Mouse (Mus musculus) embryonic facial prominence, embryonic 15.5 days (tissue): ENCODE data around the gene Abcc4. TPM values are rescaled to one million over a fixed set of nuclear protein-coding genes. Genes with fewer than 3 reads are reported as not detected.
A peak's percentile ranks its signal among the peaks of the same experiment; 100 is the strongest.

Source experiments
- ATAC-seq: fragments of 200-750 bp; cut with Nextera tagmentation; 2 replicates; pipeline ENCODE4 v1.8.0; 2017; ENCODE audit warnings: low read depth, moderate TSS enrichment; ENCODE audit not compliant: insufficient number of reproducible peaks, low FRiP score, low TSS enrichment
- H3K27ac ChIP-seq: fragments of 300-500 bp; sonication (generic); replicated peaks from 2 replicates; pipeline ENCODE4 v1.5.1; 2015; ENCODE audit warnings: mild to moderate bottlenecking, inconsistent platforms
- H3K27me3 ChIP-seq: fragments of 300-500 bp; sonication (generic); 2 replicates; pipeline ENCODE4 v1.6.1; 2015; ENCODE audit warnings: inconsistent platforms
- H3K36me3 ChIP-seq: fragments of 300-500 bp; sonication (generic); 2 replicates; pipeline ENCODE4 v1.6.1; 2015; ENCODE audit warnings: mild to moderate bottlenecking, inconsistent platforms
- H3K4me1 ChIP-seq: fragments of 300-500 bp; sonication (generic); 2 replicates; pipeline ENCODE4 v1.6.1; 2015; ENCODE audit warnings: inconsistent platforms
- H3K4me2 ChIP-seq: fragments of 300-500 bp; sonication (generic); replicated peaks from 2 replicates; pipeline ENCODE4 v1.6.1; 2015; ENCODE audit warnings: mild to moderate bottlenecking, inconsistent platforms
- H3K4me3 ChIP-seq: fragments of 300-500 bp; sonication (generic); replicated peaks from 2 replicates; pipeline ENCODE4 v1.5.1; 2015; ENCODE audit warnings: mild to moderate bottlenecking, inconsistent platforms
- H3K9ac ChIP-seq: fragments of 300-500 bp; sonication (generic); 2 replicates; pipeline ENCODE4 v1.6.1; 2015; ENCODE audit warnings: inconsistent platforms
- H3K9me3 ChIP-seq: fragments of 300-500 bp; sonication (generic); replicated peaks from 2 replicates; pipeline ENCODE4 v1.6.1; 2016; ENCODE audit warnings: inconsistent platforms
- WGBS: fragments of 180-500 bp; shearing (Covaris S2); methylation state at CpG from one replicate; pipeline ENCODE4 v1.1.7; 2015; 5-methylcytosine and 5-hydroxymethylcytosine counted together
- polyA plus RNA-seq: library from polyadenylated mRNA; unstranded; fragments of >200 nt; fragmentation: Nextera tagmentation; extraction: Ambion mirVana; gene quantifications from 2 replicates; pipeline ENCODE4 v1.2.1, GENCODE M21; 2015

The Abcc4 gene
- polyA plus RNA-seq, 1 experiment from 2014 or later: 4.3 TPM

- Histone ChIP-seq H3K4me1 (no peaks in the 10 kb centered on the region), H3K27me3 (no peaks in the 10 kb centered on the region), H3K4me3 (no peak overlapping the region), H3K4me2 (no peak overlapping the region), H3K36me3 (no peaks in the 10 kb centered on the region), H3K9me3 (no peaks in the 10 kb centered on the region), H3K9ac (no peak overlapping the region), H3K27ac (no peak overlapping the region)
- WGBS: 93% methylated on average over 2 of the region's 2 CpGs
- ATAC-seq: no peak
Observed at GRCm38 (mm10) chr14:118604903-118605302, 101.1 kb downstream of the Abcc4 start.

DNA sequence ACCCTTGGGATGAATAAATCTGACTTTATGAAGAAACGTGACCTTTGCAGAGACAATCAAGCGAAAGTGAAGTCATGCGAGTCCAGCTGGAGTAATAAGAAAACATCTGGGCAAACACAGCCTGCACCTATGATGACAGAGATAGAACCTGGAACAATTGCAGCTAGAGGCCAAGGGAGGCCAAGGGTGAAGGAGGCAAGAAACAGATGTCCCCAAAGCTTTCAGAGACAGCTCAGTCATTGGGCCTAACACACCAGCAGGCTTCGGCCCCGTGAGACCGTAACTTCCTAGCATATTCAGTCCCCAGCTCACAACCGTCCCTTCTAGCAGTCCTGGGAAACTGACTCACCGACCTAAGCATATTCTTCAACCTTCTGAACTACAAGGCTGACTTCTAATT lies 104.0 kb downstream of the Abcc4 start:
- Histone ChIP-seq H3K9me3 (no peaks in the 10 kb centered on the region), H3K4me3 (no peak overlapping the region), H3K27me3 (no peaks in the 10 kb centered on the region), H3K4me2 (no peak overlapping the region), H3K36me3 (no peaks in the 10 kb centered on the region), H3K4me1 (no peaks in the 10 kb centered on the region), H3K9ac (no peak overlapping the region), H3K27ac (no peak overlapping the region)
- WGBS: 72% methylated on average over 8 of the region's 8 CpGs
- no peak for ATAC-seq

DNA sequence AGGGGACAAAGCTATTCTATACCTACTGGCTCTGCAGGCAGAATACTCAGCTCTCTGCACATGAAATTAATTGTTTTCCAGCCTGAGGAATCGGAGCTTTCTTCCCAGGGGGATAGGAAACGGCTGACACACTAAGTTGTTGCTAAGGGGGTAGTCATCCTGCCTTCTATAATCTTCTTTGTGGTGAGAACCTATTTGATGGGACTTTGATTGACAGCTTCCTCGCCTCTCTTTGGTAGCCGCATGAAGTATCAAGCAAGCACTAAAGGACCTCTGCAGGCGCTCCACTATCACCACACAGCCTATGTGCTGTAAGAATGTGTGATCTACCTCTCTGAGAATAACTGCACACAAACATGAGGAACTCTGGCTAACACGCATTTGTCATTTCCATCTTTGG lies 105.3 kb downstream of the Abcc4 start:
- Histone ChIP-seq H3K4me3 (no peak overlapping the region), H3K9me3 (no peaks in the 10 kb centered on the region), H3K4me2 (no peak overlapping the region), H3K36me3 (no peaks in the 10 kb centered on the region), H3K9ac (no peak overlapping the region), H3K4me1 (no peaks in the 10 kb centered on the region), H3K27ac (no peak overlapping the region), H3K27me3 (no peaks in the 10 kb centered on the region)
- no peak for ATAC-seq
- 55% methylated on average over 6 of the region's 6 CpGs for WGBS

DNA sequence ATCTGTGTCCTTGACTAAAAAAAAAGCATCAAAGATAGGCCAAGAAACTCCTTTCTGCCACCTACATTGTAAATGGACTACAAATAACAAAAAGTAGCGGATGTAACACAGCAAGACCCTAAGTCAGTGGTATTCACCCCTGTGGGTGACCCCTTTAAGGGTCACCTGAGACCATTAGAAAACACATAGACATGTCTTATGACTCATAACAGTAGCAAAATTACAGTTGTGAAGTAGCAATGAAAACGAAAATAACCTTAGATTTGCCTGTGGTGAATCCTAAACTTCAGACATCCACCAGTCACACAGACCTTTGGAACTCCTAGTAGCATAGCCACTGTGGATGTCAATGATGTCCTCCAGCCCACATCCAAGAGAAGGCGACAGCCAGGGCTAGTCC lies 107.3 kb downstream of the Abcc4 start:
- WGBS: 90% methylated on average over 3 of the region's 3 CpGs
- Histone ChIP-seq H3K4me2 (no peak overlapping the region), H3K27me3 (no peaks in the 10 kb centered on the region), H3K36me3 (no peaks in the 10 kb centered on the region), H3K27ac (no peak overlapping the region), H3K4me1 (no peaks in the 10 kb centered on the region), H3K9ac (no peak overlapping the region), H3K9me3 (no peaks in the 10 kb centered on the region), H3K4me3 (no peak overlapping the region)
- ATAC-seq: no peak

GRCm38 (mm10) chr14:118594463-118594862 lies 111.6 kb downstream of the Abcc4 start:
- no peak overlapping the region for H3K27ac ChIP-seq
- WGBS: 84% methylated on average over 13 of the region's 13 CpGs
- ATAC-seq: no peak

DNA sequence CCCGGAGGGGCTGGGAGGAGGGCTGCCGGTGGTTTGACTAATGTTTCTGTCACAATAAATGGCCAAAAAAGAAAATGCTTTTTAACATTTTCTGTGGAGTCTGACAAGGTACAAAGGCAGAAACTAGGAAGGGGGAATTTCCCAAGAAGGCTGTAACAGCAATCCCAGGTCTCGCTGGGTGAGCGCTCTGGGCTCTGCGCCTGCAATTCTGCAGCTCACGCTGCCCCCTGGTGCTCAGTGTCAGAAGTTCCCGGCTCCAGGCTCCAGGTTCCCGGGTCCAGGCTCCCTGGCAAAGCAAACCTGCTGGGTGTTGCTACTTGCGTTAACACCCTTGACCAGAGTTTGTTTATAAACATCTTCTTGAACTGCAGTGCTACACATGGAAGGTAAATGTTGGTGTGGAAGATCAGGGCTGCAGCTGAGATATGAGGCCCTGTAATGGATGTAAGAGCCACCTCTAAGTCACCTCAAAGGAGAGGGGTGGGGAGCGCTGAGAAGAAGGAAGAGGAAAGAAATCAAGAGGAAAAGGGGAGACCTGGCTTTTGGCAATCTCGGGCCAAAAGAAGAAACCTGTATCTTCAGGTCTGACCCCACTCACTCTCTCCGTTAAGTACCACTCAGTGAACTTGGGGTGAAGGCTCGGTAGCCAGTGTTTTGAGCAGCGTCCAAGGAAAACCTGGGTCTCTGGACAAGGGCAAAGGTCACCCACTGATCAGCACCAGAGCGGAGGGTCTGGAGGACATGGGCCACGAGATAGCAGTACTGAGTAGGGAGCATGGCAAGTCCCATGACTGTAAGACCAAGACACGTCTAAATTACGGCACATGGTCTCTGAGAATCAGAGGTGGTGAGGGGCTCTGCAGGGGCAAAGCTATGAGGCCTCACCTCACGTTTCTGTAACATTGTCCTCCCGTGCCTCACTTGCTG lies 114.3 kb downstream of the Abcc4 start:
- no peak overlapping the region for H3K4me3 ChIP-seq
- no peak overlapping the region for H3K4me2 ChIP-seq
- no peaks in the 10 kb centered on the region for H3K36me3 ChIP-seq
- no peaks in the 10 kb centered on the region for H3K4me1 ChIP-seq
- peaks cover 3% of the 10 kb centered on the region; the same call in 1 of the 2 replicates for H3K27me3 ChIP-seq
- WGBS: 46% methylated on average over 20 of the region's 20 CpGs
- H3K9ac ChIP-seq: no peak overlapping the region
- ATAC-seq: peak; percentile 74; the same call in 1 of the 2 replicates
- no peaks in the 10 kb centered on the region for H3K9me3 ChIP-seq
- H3K27ac ChIP-seq: no peak overlapping the region

More at GRCm38 (mm10) chr14:118594463-118594862, 111.6 kb downstream of the Abcc4 start:
- Histone ChIP-seq H3K9me3 (no peaks in the 10 kb centered on the region), H3K4me2 (no peak overlapping the region), H3K9ac (no peak overlapping the region), H3K36me3 (no peaks in the 10 kb centered on the region), H3K4me3 (no peak overlapping the region), H3K27me3 (peaks cover 3% of the 10 kb centered on the region; the same call in 1 of the 2 replicates), H3K4me1 (no peaks in the 10 kb centered on the region)

- no peak overlapping the region for H3K9ac ChIP-seq
- no peaks in the 10 kb centered on the region for H3K36me3 ChIP-seq
- H3K27me3 ChIP-seq: no peaks in the 10 kb centered on the region
- no peak for ATAC-seq
- H3K27ac ChIP-seq: no peak overlapping the region
- H3K9me3 ChIP-seq: no peaks in the 10 kb centered on the region
- no peak overlapping the region for H3K4me3 ChIP-seq
- WGBS: 77% methylated on average over 8 of the region's 8 CpGs
- no peak overlapping the region for H3K4me2 ChIP-seq
- H3K4me1 ChIP-seq: peaks cover 5% of the 10 kb centered on the region; the same call in 1 of the 2 replicates
Observed at GRCm38 (mm10) chr14:118582333-118582941, 123.6 kb downstream of the Abcc4 start.

- H3K27ac ChIP-seq: no peak overlapping the region
- no peak overlapping the region for H3K9ac ChIP-seq
- no peak for ATAC-seq
- H3K27me3 ChIP-seq: no peaks in the 10 kb centered on the region
- H3K4me2 ChIP-seq: no peak overlapping the region
- no peaks in the 10 kb centered on the region for H3K9me3 ChIP-seq
- H3K4me1 ChIP-seq: peaks cover 5% of the 10 kb centered on the region; the same call in 1 of the 2 replicates
- 71% methylated on average over 8 of the region's 8 CpGs for WGBS
- H3K4me3 ChIP-seq: no peak overlapping the region
- H3K36me3 ChIP-seq: no peaks in the 10 kb centered on the region
Observed at GRCm38 (mm10) chr14:118581673-118582072, 124.3 kb downstream of the Abcc4 start.

GRCm38 (mm10) chr14:118579013-118579728 lies 126.8 kb downstream of the Abcc4 start:
- Histone ChIP-seq H3K36me3 (no peaks in the 10 kb centered on the region), H3K9ac (no peak overlapping the region), H3K4me2 (no peak overlapping the region), H3K27ac (no peak overlapping the region), H3K4me1 (peaks cover 9% of the 10 kb centered on the region), H3K9me3 (no peaks in the 10 kb centered on the region), H3K27me3 (no peaks in the 10 kb centered on the region), H3K4me3 (no peak overlapping the region)
- 89% methylated on average over 19 of the region's 19 CpGs for WGBS
- no peak for ATAC-seq

DNA sequence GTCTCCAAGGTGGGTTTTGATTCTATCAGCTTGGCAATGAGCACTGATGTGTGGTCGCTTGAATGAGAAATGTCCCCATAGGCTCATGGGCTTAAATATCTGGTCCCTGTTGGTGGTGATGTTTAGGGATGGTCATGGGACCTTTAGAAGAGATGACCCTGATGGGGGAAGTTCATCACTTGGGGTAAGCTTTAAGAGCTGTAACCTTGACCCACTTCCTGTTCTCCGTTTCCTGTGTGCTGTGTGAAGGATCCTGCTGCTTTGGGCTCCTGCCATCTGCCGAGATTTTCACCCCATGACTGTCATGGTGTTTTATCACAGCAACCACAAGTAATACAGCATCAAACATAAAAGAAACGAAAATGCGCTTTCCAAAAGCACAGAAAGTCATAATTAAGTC lies 128.1 kb downstream of the Abcc4 start:
- Histone ChIP-seq H3K4me1 (peaks cover 12% of the 10 kb centered on the region), H3K36me3 (no peaks in the 10 kb centered on the region), H3K4me2 (no peak overlapping the region), H3K9ac (no peak overlapping the region), H3K9me3 (no peaks in the 10 kb centered on the region), H3K27me3 (no peaks in the 10 kb centered on the region), H3K27ac (no peak overlapping the region), H3K4me3 (no peak overlapping the region)
- WGBS: 80% methylated on average over 5 of the region's 5 CpGs
- no peak for ATAC-seq

DNA sequence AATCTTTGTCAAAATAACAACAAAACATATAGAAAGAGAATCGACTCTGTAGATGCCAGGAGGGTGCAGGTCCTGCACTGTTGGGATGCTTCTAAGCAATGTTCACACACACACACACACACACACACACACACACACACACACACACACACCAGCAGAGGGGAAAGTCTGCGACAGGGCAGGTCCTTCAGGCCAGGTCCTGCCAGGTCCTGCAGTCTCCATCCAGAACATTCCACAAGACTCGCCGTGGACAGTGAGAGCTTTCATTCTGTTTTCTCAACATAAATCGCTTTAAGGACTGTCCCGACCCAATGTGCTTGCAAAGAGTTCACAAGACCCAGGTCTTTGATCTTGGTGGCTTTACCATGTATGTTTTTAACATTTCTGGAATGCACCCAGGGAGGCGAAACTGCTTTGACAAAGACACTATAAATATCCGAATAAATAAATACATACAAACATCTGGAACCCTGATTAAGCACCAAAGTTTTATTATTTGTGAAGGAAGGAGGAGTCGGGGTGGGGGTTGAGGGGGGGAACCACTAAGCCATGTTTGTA lies 133.3 kb downstream of the Abcc4 start:
- H3K27me3 ChIP-seq: no peaks in the 10 kb centered on the region
- H3K36me3 ChIP-seq: no peaks in the 10 kb centered on the region
- H3K27ac ChIP-seq: no peak overlapping the region; the same call in 1 of the 2 replicates
- H3K4me1 ChIP-seq: peaks cover 12% of the 10 kb centered on the region
- H3K4me3 ChIP-seq: no peak overlapping the region
- no peaks in the 10 kb centered on the region for H3K9me3 ChIP-seq
- WGBS: 50% methylated on average over 9 of the region's 9 CpGs
- H3K9ac ChIP-seq: no peak overlapping the region
- H3K4me2 ChIP-seq: no peak overlapping the region
- no peak for ATAC-seq
